Mouse (Mus musculus) thymus, postnatal 25 days (tissue): ENCODE results near the gene Cacna2d4.
"Not testable (repeated sequence)": the region's sequence is repeated elsewhere in the genome, so short reads cannot be mapped to it uniquely, and the experiment has no call there.

Experiments
- DNase-seq: peaks from one replicate; pipeline ENCODE4 v3.0.0; 2022

The Cacna2d4 gene

GRCm38 (mm10) chr6:119350703-119351198 is 114.4 kb downstream of the Cacna2d4 start:
- no peak for DNase-seq

DNA sequence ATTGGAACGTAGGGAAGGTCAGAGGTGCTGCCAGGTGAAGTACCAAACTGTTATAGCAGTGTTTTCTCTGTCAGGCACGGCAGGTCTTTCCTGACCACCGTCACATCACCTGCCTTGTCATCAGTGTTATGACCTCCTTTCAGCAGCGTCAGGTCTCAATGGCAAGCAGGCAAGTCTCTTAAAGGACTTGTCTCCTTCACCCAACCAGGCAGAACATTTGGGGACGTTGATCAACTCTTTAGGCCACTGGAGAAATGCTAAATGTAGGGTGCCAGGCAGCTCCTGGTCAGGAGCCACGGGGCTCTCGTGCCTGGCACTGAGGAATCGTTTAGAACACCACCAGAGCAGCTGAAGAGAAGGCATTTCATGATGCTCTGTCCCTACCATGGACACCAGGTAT is 115.3 kb downstream of the Cacna2d4 start:
- no peak for DNase-seq

- DNase-seq: no peak
These were observed 116.2 kb downstream of the Cacna2d4 start for GRCm38 (mm10) chr6:119352501-119352900.

DNA sequence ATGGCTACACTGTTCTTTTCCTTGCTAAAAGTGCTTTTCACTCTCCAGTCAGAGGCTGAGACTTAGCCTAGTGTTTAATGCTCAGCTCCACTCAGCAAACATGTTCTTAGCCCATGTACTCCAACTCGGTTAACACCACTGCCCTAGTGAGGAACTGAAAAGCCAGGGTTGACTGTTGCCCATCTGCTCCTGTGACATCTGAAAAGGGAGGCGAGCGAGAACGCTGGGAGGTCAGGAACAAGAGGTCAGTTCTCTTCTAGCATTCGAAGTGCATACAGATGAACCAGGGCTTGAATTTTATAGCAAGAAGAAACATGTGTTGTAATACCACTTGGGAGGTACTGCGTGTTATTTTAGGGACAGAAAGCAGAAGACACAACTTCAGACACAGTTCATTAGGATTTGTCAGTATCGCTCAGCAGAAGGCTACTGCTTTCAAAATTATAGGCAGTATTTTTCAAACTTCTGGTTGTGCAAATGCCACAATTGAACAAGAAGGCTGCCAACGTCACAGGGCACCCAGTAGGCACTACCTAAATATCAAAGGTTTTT is 121.8 kb downstream of the Cacna2d4 start:
- no peak for DNase-seq

GRCm38 (mm10) chr6:119360250-119360649 is 123.9 kb downstream of the Cacna2d4 start:
- DNase-seq: not testable (repeated sequence)

- DNase-seq: no peak
These were observed 124.8 kb downstream of the Cacna2d4 start for GRCm38 (mm10) chr6:119360925-119361702.

- no peak for DNase-seq
These were observed 127.3 kb downstream of the Cacna2d4 start for GRCm38 (mm10) chr6:119363593-119363992.

DNA sequence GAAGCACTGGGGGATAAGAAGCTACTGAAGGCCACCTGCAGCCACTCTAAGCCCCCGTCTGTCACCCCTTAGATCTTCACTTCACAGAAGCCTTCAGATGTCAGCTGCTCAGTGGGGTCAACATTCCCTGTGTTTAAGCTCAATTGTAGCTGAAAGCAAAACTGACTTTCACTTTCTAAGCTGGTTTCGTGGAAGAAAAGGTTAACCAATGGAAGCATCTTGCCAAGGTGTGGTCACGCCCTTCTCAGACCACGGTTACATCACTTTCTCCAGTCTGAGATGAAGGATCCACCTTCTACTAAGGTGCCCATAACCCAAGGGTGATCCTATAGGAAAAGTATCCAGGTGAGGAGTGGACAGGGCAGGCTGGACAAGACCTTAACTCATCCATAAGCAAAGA is 130.5 kb downstream of the Cacna2d4 start:
- not testable (repeated sequence) for DNase-seq

DNA sequence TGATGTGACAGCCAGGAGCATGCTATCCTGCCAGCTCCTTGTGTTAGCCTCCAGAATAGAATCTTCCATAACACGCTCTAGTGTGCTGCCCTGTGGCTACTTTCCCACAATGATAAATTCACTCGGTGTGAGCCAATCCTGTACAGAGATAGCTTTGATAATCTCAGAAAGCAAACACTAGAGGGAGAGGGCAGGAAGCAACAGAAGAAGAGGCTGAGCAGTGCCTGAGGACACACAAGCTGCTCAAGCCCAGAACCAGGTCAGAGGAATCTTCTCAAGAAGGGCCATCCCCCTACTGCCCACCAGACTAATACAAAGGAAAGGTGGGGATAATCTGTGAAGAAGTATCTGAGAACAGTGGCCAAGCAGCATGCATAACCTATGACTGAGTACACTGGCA is 131.1 kb downstream of the Cacna2d4 start:
- no peak for DNase-seq

GRCm38 (mm10) chr6:119371624-119372023 is 135.3 kb downstream of the Cacna2d4 start:
- no peak for DNase-seq

DNA sequence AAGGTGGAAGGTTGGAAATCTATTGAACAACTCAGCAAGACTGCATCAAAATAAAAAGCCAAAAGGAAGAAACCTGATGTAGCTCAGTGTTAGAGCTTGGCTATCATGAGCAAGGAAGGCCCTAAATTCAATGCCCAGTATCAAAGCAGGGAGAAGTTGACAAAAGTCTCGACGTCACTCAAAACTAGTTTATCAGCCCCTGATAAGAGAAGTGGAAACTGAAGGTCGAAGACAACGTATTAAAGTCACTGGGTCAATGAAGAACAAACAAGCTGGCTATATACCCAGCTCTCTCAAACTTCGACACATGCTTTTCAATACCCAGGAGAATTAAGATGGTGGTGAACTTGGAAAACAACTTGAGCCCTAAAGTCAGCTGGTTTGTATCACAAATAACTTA is 135.9 kb downstream of the Cacna2d4 start:
- DNase-seq: no peak

DNA sequence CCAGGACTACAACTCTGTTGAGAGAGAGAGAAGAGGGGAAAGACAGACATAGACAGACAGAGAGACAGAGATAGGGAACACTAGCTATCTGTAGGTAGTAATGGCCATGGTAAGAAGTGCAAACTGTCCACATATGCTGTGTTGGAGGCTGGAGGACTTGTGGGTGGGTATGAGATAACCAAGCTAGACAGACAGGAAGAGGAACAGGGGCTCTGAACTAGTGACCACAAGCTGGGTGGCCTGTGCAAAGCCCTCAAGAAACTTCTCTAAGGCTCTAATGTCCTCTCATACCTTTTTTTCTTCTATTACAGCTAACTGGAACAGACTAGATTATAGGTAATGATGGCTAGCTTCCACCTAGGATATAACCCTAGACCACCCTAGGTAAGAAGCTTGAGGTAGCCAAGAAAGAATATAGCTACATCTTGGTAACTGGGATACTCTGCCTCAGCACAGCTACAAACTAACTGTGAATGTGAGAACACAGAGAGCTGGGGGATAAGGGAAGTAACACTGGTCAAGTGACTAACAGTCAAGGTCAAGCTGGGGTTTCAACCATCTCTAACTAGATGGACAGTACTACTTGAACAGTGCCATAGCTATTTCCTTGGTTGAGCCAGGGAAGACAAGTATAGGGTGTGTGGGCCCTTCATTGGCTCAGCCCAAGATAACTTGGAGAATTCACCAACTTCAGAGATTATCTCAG is 136.8 kb downstream of the Cacna2d4 start:
- no peak for DNase-seq

- DNase-seq: no peak
These were observed 138.7 kb downstream of the Cacna2d4 start for GRCm38 (mm10) chr6:119375035-119375434.

DNA sequence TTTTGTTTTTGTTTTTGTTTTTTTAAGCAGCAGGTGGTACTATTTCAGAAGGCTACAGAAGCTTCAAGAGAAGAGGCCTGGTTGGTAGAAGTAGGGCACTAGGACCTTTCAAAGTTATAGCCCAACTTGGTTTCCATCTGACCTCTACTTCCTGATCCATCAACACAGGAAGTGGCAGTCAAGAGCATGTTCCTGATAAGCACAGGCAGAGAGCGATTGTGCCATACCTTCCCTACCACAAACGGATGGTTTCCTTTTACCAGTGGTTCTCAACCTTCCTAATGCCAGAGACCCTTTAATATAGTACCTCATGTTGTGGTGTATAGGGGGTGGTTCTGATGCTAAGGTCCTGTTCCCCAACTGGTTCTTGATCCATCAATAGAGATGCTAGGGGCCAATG is 141.3 kb downstream of the Cacna2d4 start:
- no peak for DNase-seq

DNA sequence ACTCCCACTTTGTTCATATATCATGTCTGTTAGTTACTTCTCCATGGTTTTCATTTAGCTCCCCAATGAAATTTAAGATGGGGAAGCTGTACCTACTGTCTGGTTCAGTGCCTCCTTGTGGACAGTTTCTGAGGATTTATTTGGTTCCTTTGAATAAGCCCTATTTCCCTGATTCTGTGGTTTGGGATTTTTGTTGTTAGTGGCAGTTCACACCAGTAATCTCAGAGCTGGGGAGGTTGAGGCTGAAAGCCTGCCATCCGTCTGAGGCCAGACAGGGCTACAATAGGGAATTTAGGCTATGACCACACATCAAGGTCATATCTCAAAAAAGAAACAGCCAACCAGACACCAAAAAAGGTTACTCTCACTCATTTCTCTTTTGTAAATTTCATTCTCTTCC is 142.3 kb downstream of the Cacna2d4 start:
- no peak for DNase-seq

DNA sequence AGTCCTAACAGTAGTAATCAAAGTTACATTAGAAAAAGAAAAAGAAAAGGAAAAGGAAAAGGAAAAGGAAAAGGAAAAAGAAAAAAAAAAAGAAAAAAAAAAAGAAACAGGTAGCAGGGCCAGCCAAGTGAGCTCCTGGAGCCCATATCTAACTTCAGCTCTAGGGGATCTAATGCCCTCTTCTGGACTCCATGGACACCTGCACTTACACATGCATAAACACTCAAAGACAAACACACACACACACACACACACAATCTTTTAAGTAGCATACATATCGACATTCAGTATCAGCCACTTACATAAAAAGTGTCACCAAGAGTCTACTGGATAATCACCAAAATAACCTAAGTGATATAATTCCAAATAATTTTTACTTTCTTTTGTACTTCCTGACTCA is 149.3 kb downstream of the Cacna2d4 start:
- DNase-seq: no peak

- DNase-seq: no peak
These were observed 150.1 kb downstream of the Cacna2d4 start for GRCm38 (mm10) chr6:119386421-119386820.

DNA sequence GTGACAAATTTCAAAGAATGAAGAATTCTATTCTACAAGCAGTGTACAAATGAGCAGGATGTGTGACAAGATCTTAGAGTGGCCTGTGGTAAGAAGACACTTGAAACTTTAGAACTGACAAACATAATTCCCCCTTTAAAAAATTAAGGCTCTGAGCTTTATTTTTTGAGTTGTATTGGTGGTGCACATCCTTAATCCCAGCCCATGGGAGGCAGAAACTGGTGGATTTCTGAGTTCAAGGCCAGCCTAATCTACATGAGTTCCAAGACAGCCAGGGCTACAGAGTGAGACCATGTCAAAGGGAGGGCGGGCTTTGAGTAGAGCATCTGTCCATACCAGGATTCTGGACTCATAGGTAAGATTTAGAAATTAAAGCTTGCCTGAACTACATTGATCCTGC is 150.5 kb downstream of the Cacna2d4 start:
- DNase-seq: no peak

DNA sequence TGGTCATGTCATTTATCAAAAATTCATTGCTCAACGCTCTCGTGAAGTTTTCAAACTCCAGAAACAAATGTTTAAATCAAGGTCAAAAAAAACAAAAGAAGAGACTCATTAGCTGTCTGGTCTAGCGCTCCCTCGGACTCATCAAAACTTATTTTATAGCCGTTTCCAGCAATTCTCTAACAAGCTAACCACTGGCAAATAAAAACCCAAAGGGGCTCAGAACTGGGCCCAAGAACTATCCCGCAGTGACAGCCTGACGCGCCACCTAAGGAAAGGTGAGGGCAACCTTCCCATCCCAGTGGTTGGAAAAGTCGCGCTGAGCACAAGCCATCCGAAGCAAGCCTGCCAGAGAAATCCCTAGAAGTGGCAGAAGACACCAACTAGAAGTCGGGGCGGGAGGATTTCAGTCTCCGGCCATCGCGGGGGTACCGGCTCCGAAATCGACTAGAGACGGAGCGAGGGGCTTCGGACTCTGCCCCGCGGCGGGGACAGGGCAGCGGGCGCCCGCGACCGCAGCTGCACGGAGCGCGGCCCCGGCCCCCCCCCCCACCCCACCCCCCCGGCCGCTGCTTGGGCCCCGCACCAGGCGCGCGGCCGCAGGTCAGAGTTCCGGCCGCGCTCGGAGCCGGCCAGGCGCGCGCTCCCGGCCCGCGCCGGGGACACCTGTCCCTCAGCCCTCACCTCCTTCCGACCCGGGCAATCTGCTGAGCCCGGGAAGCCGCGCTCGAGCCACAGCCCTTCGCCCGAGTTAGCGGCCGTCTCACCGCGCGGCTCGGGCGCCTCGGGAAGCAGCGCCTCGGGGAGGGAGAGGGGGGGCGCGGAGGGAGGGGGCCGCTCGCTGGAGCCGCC is 151.7 kb downstream of the Cacna2d4 start:
- peak; percentile 35 for DNase-seq

DNA sequence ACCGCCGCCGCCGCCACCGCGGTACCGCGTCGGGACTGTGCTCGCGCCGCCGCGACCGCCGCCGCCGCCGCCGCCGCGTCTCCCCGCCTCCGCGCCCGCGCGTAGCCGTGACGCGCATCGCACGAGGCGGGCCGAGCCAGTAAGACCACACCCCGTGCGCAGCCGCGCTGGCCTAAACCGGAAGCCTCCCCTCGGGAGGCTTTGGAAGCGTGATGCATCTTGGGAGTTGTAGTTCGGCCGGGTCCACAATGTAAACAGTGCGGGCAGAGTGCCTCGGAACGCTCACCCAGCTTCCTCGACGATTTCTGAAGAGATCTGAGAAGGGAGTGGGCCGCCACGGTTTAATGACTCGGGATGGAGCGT is 152.3 kb downstream of the Cacna2d4 start:
- peak; percentile 97 for DNase-seq

DNA sequence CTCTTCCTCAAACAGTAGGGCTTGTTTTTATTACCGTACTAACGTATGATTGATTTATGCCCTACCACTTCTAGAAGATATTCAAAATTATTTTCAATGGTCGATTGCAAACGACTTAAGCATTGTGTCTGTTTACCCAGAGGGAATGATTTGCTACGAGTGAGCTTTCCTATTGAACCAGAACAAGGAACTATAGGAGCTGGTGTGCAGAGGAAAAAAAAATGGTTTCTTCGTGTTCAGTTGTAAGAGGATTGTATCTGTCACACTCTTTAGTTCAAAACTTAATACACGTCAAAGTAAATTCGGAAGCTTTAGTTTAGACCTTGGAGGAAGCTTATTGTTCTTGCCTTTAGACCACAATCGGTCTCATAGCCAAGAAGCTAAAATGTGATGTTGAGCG is 152.8 kb downstream of the Cacna2d4 start:
- no peak for DNase-seq

DNA sequence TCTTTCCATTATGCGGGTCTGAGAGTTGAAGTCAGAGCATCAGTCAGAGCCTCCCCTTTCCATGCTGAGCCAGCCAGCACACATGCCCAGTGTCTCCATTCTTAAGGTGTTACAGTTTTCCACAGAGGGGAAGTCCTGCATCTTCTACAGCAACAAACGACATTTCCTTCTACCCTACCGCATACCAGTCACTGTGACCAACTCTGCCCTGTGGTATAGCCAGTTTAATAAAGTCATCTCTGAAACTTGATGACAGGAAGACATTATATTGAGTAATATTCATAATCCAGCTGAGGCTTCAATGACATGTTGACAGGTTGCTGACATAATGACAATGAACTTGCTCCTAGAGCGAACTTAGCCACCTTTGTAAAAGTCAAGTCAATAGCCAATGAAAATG is 154.4 kb downstream of the Cacna2d4 start:
- DNase-seq: no peak

DNA sequence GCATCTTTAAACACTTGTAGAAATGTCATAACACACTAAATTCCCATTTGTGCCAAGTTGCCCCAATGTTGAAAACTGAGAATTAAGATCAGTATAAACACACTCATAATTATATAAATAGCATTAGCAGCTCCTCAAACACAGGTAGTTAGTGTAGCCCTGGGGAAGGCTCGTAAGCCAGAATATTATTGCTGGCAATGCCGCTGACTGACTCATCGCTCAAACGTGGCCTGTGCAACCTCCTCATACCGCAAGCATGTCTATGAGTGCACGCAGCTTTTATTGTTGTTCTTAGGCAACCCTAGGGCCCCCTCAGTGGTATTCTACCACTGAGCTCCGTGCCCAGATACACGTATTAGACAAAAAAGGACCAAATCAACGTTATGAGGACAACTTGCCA is 156.5 kb downstream of the Cacna2d4 start:
- no peak for DNase-seq
